Mouse (Mus musculus): Measurements from ENCODE around the gene Muc4. TPM values are rescaled to one million over a fixed set of nuclear protein-coding genes. Genes with fewer than 3 reads are reported as not detected.

Muc4 gene
- polyA plus RNA-seq, 1 experiment from 2014 or later: 0.27 TPM

GRCm38 (mm10) chr16:32733213-32733612, 2.5 kb upstream of the Muc4 start:
- no peak for ATAC-seq (ENCODE audit: low FRiP score)

GRCm38 (mm10) chr16:32736022-32736421, 336 bp downstream of the Muc4 start:
- peaks cover 7% of the 10 kb centered on the region for H3K9me3 ChIP-seq (replicated peaks)
- H3K27me3 ChIP-seq: no peaks in the 10 kb centered on the region
- H3K4me1 ChIP-seq: peaks cover 3% of the 10 kb centered on the region; the same call in 1 of the 2 replicates
- no peak overlapping the region for H3K27ac ChIP-seq
- 49% methylated on average over 3 of the region's 3 CpGs for WGBS
- no peaks in the 10 kb centered on the region for H3K36me3 ChIP-seq
- H3K4me2 ChIP-seq (replicated peaks): no peak overlapping the region
- no peak overlapping the region for H3K4me3 ChIP-seq
- ATAC-seq (ENCODE audit: low FRiP score): no peak
- H3K9ac ChIP-seq: no peak overlapping the region

More at GRCm38 (mm10) chr16:32733213-32733612, 2.5 kb upstream of the Muc4 start:
- H3K4me3 ChIP-seq: no peak overlapping the region
- peaks cover 7% of the 10 kb centered on the region for H3K9me3 ChIP-seq (replicated peaks)
- H3K4me1 ChIP-seq: no peaks in the 10 kb centered on the region
- no peak overlapping the region for H3K27ac ChIP-seq
- no peaks in the 10 kb centered on the region for H3K36me3 ChIP-seq
- no peak overlapping the region for H3K4me2 ChIP-seq (replicated peaks)
- H3K9ac ChIP-seq: no peak overlapping the region
- H3K27me3 ChIP-seq: no peaks in the 10 kb centered on the region
- 80% methylated on average over 3 of the region's 3 CpGs for WGBS

DNA sequence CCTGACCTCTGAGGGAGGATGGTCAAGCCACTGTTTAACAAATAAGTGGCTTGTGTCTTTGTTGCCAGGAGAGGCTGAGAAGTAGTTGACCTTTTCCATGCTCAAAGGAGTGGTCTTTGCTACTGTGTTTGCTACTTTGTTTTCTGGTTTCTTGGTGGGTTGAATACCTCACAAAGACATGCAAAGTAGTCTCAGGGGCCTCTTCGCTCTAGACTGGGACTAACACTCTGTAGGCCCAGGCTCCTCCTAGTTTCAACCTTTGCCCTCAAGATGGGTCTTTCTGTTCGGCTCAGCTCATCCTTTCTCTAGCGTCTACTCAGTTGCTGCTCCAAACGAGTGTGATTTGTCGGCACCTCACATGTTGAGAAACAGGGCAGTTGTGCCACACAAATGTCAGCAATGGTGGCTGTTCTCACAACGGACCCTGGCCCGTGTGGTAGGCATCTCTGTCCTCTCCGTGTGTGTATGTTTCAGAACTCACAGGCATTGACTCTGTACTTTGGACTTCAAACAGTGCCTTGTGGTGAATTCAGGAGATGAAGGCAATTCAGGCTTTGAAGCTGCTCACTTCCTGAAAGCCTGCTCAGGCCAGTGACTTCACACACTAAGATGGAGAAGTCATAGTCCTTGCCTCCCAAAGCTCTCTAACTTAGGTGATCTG, 4.4 kb downstream of the Muc4 start:
- Histone ChIP-seq H3K36me3 (no peaks in the 10 kb centered on the region), H3K27me3 (no peaks in the 10 kb centered on the region), H3K4me2 (replicated peaks) (no peak overlapping the region), H3K9ac (no peak overlapping the region), H3K9me3 (replicated peaks) (no peaks in the 10 kb centered on the region), H3K4me3 (no peak overlapping the region), H3K27ac (no peak overlapping the region), H3K4me1 (peaks cover 3% of the 10 kb centered on the region; the same call in 1 of the 2 replicates)
- 56% methylated on average over 8 of the region's 8 CpGs for WGBS
- no peak for ATAC-seq (ENCODE audit: low FRiP score)

DNA sequence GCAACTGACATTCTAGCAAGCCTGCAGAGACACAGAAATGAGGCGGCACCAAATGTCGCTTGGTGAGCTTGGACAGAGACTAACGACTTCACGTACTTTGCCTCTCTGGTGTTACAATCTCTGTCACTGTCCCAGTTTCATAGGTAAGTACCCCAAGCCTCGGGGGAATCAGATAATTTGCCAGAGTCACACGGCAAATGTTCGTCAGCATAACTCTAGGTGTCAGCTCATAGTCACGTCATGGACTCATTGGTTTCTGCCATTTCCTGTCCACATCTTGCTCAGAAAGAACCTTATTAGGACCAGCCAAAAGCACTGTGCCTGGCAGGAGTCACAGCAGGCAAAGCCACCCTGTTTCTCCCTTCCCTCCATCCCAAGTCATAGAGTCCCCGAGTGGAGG, 5.7 kb downstream of the Muc4 start:
- Histone ChIP-seq H3K36me3 (no peaks in the 10 kb centered on the region), H3K9ac (no peak overlapping the region), H3K4me3 (no peak overlapping the region), H3K4me1 (peaks cover 3% of the 10 kb centered on the region; the same call in 1 of the 2 replicates), H3K27ac (no peak overlapping the region), H3K4me2 (replicated peaks) (no peak overlapping the region), H3K9me3 (replicated peaks) (no peaks in the 10 kb centered on the region), H3K27me3 (no peaks in the 10 kb centered on the region)
- no peak for ATAC-seq (ENCODE audit: low FRiP score)
- WGBS: 76% methylated on average over 9 of the region's 9 CpGs

- 79% methylated on average over 2 of the region's 2 CpGs for WGBS
- ATAC-seq (ENCODE audit: low FRiP score): no peak
- no peaks in the 10 kb centered on the region for H3K27me3 ChIP-seq
- no peak overlapping the region for H3K4me2 ChIP-seq (replicated peaks)
- no peak overlapping the region for H3K9ac ChIP-seq
- H3K4me3 ChIP-seq: no peak overlapping the region
- H3K9me3 ChIP-seq (replicated peaks): no peaks in the 10 kb centered on the region
- H3K4me1 ChIP-seq: peaks cover 3% of the 10 kb centered on the region; the same call in 1 of the 2 replicates
- no peak overlapping the region for H3K27ac ChIP-seq
- H3K36me3 ChIP-seq: no peaks in the 10 kb centered on the region
Measured at GRCm38 (mm10) chr16:32742712-32743111, 7.0 kb downstream of the Muc4 start.

- Histone ChIP-seq H3K36me3 (no peaks in the 10 kb centered on the region), H3K9ac (no peak overlapping the region), H3K4me1 (peaks cover 1% of the 10 kb centered on the region; the same call in 1 of the 2 replicates), H3K27ac (no peak overlapping the region), H3K4me2 (replicated peaks) (no peak overlapping the region), H3K4me3 (no peak overlapping the region), H3K27me3 (no peaks in the 10 kb centered on the region), H3K9me3 (replicated peaks) (no peaks in the 10 kb centered on the region)
- ATAC-seq (ENCODE audit: low FRiP score): no peak
- 85% methylated on average over 6 of the region's 6 CpGs for WGBS
Measured at GRCm38 (mm10) chr16:32745852-32746251, 10.2 kb downstream of the Muc4 start.

GRCm38 (mm10) chr16:32750242-32751127, 14.8 kb downstream of the Muc4 start:
- H3K4me2 ChIP-seq (replicated peaks): no peak overlapping the region
- no peak overlapping the region for H3K9ac ChIP-seq
- no peaks in the 10 kb centered on the region for H3K9me3 ChIP-seq (replicated peaks)
- H3K4me3 ChIP-seq: no peak overlapping the region
- no peaks in the 10 kb centered on the region for H3K4me1 ChIP-seq
- H3K27me3 ChIP-seq: no peaks in the 10 kb centered on the region
- H3K36me3 ChIP-seq: no peaks in the 10 kb centered on the region
- WGBS: 87% methylated on average over 5 of the region's 5 CpGs
- no peak overlapping the region for H3K27ac ChIP-seq
- no peak for ATAC-seq (ENCODE audit: low FRiP score)

DNA sequence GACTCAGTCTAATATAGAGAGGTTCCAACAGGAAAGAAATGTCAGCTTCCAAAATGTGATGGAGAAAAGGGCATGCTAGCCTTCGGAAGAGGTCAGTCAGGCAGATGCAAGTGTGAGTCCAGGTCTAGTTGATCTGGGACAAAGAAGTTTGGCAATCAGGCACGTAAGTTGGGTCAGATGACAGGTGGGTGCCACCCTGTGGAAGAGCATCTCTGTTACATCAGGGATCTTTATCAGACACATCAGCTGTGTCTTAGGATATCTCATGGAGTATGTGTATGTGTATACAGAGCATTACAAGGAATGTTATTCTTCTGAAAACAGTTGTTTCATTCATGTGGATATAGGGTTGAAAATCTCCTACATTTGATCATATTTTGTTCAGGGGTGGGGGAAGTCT, 28.9 kb downstream of the Muc4 start:
- no peak overlapping the region for H3K4me3 ChIP-seq
- WGBS: 89% methylated on average over 2 of the region's 2 CpGs
- no peaks in the 10 kb centered on the region for H3K4me1 ChIP-seq
- H3K27ac ChIP-seq: no peak overlapping the region
- H3K9me3 ChIP-seq (replicated peaks): no peaks in the 10 kb centered on the region
- no peak overlapping the region for H3K4me2 ChIP-seq (replicated peaks)
- no peaks in the 10 kb centered on the region for H3K36me3 ChIP-seq
- H3K9ac ChIP-seq: no peak overlapping the region
- H3K27me3 ChIP-seq: no peaks in the 10 kb centered on the region
- ATAC-seq (ENCODE audit: low FRiP score): no peak

GRCm38 (mm10) chr16:32764961-32765360, 29.3 kb downstream of the Muc4 start:
- Histone ChIP-seq H3K9ac (no peak overlapping the region), H3K4me3 (no peak overlapping the region), H3K27ac (no peak overlapping the region), H3K27me3 (no peaks in the 10 kb centered on the region), H3K4me1 (no peaks in the 10 kb centered on the region), H3K9me3 (replicated peaks) (no peaks in the 10 kb centered on the region), H3K4me2 (replicated peaks) (no peak overlapping the region), H3K36me3 (no peaks in the 10 kb centered on the region)
- 81% methylated on average over 6 of the region's 6 CpGs for WGBS
- no peak for ATAC-seq (ENCODE audit: low FRiP score)

DNA sequence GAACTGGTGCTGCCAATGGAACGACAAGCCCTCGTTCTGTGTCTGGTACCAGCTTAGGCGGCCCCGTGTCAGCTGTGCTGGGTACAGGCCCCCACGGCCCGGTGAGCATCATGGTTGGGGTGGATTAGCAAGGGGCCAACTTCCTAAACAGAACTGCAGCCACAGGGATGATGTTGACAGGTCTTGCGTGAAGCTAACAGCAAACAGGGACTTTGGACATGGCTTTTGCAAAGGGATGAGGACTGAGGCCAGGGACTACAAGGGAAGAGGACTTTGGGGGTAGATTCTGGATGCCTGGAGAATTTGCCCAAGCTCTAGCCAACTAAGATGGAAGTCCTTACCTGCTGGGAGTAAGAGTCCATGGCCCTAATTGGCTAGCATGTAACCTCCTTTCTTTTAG, 31.2 kb downstream of the Muc4 start:
- H3K4me3 ChIP-seq: no peak overlapping the region
- no peak overlapping the region for H3K4me2 ChIP-seq (replicated peaks)
- H3K27ac ChIP-seq: no peak overlapping the region
- H3K9ac ChIP-seq: no peak overlapping the region
- H3K4me1 ChIP-seq: no peaks in the 10 kb centered on the region
- no peak for ATAC-seq (ENCODE audit: low FRiP score)
- no peaks in the 10 kb centered on the region for H3K36me3 ChIP-seq
- no peaks in the 10 kb centered on the region for H3K27me3 ChIP-seq
- WGBS: 93% methylated on average over 7 of the region's 7 CpGs
- no peaks in the 10 kb centered on the region for H3K9me3 ChIP-seq (replicated peaks)

GRCm38 (mm10) chr16:32776676-32777075, 41.0 kb downstream of the Muc4 start:
- no peak for ATAC-seq (ENCODE audit: low FRiP score)
- Histone ChIP-seq H3K4me1 (no peaks in the 10 kb centered on the region), H3K27ac (no peak overlapping the region), H3K4me2 (replicated peaks) (no peak overlapping the region), H3K9me3 (replicated peaks) (no peaks in the 10 kb centered on the region), H3K27me3 (no peaks in the 10 kb centered on the region), H3K9ac (no peak overlapping the region), H3K4me3 (no peak overlapping the region), H3K36me3 (no peaks in the 10 kb centered on the region)
- 83% methylated on average over 10 of the region's 10 CpGs for WGBS

DNA sequence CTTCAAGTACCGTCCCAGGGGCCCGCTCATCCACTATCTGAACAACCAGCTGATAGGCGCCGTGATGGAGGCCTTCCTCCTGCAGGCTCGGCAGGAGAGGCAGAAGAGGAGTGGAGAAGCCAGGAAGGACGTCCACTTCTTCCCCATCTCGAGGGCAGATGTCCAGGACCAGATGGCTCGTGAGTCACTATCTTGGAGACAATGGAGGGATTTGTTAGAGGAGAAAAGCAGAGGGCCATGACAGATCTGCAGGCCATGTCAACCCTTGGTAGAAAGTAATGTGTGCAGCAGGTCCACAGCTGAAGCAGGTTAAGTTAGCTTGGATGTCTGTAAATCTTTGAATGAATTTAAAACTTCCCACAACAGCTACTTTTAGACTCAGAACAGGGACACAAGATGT, 43.3 kb downstream of the Muc4 start:
- H3K36me3 ChIP-seq: no peaks in the 10 kb centered on the region
- no peak overlapping the region for H3K4me3 ChIP-seq
- 60% methylated on average over 8 of the region's 8 CpGs for WGBS
- ATAC-seq (ENCODE audit: low FRiP score): no peak
- H3K9ac ChIP-seq: no peak overlapping the region
- no peak overlapping the region for H3K27ac ChIP-seq
- H3K4me1 ChIP-seq: 0 out of 2 replicates have a peak, but pooled peaks cover 4% of the 10 kb centered on the region
- H3K4me2 ChIP-seq (replicated peaks): no peak overlapping the region
- H3K27me3 ChIP-seq: no peaks in the 10 kb centered on the region
- H3K9me3 ChIP-seq (replicated peaks): no peaks in the 10 kb centered on the region

Measured in hindbrain, embryonic 12.5 days (tissue).